Mouse (Mus musculus) limb, embryonic 13.5 days (tissue): ENCODE measurements around the gene Acat1. TPM values are rescaled to one million over a fixed set of nuclear protein-coding genes. Genes with fewer than 3 reads are reported as not detected.

ENCODE experiments used
- ATAC-seq: fragments of 200-750 bp; cut with Nextera tagmentation; 2 replicates; pipeline ENCODE4 v1.8.0; 2017; ENCODE audit warnings: low read depth, moderate number of reproducible peaks, moderate TSS enrichment; ENCODE audit not compliant: low FRiP score
- H3K27ac ChIP-seq: fragments of 300-500 bp; sonication (generic); 2 replicates; pipeline ENCODE4 v1.5.1; 2015; ENCODE audit warnings: inconsistent platforms, mild to moderate bottlenecking, moderate library complexity
- H3K27me3 ChIP-seq: fragments of 300-500 bp; sonication (generic); 2 replicates; pipeline ENCODE4 v1.6.1; 2015; ENCODE audit warnings: mild to moderate bottlenecking, inconsistent platforms
- H3K36me3 ChIP-seq: fragments of 300-500 bp; sonication (generic); 2 replicates; pipeline ENCODE4 v1.6.1; 2015; ENCODE audit warnings: inconsistent platforms, mild to moderate bottlenecking, moderate library complexity
- H3K4me1 ChIP-seq: fragments of 300-500 bp; sonication (generic); 2 replicates; pipeline ENCODE4 v1.6.1; 2015; ENCODE audit warnings: inconsistent platforms
- H3K4me2 ChIP-seq: fragments of 300-500 bp; sonication (generic); replicated peaks from 2 replicates; pipeline ENCODE4 v1.6.1; 2015; ENCODE audit warnings: inconsistent platforms, mild to moderate bottlenecking, moderate library complexity
- H3K4me3 ChIP-seq: fragments of 300-500 bp; sonication (generic); 2 replicates; pipeline ENCODE4 v1.5.1; 2015; ENCODE audit warnings: moderate library complexity, mild to moderate bottlenecking, inconsistent platforms
- H3K9ac ChIP-seq: fragments of 300-500 bp; sonication (generic); 2 replicates; pipeline ENCODE4 v1.6.1; 2015; ENCODE audit warnings: mild to moderate bottlenecking, inconsistent platforms
- H3K9me3 ChIP-seq: fragments of 300-500 bp; sonication (generic); 2 replicates; pipeline ENCODE4 v1.6.1; 2016; ENCODE audit warnings: inconsistent platforms
- WGBS: fragments of 180-500 bp; shearing (Covaris S2); methylation state at CpG from one replicate; pipeline ENCODE4 v1.1.7; 2015; 5-methylcytosine and 5-hydroxymethylcytosine counted together
- polyA plus RNA-seq: library from polyadenylated mRNA; unstranded; fragments of >200 nt; fragmentation: Nextera tagmentation; extraction: Ambion mirVana; gene quantifications from 2 replicates; pipeline ENCODE4 v1.2.1, GENCODE M21; 2015

Gene Acat1
- polyA plus RNA-seq, 1 experiment from 2014 or later, result 125 TPM

DNA sequence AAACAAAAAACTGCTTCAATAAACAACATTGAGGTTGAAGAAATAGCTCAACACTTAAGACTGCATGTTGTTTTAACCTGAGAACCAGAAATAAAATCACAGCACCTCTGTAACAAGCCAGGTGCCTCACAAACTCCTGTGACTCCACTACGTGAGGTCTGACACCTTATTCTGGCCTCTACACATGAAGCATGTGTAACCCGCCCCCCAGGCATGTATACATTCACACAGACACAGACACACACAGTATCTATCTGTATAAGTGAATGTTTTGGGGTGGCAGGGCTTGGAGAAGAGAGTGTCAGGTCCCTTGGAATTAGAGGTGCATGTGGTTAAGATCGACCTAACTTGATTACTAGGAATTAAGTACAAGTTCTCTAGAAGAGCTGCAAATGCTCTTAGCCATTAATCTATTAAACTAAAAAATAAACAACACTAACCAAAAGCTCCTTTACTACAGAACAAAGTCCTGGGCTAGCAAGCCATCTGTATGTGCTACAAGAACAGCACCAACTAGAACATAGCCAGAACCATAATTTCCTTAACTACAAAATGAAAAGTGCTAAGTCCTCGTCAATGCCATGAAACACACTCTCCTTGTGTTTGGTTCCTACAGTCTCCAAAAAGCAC lies 13.1 kb downstream of the Acat1 start:
- H3K4me2 ChIP-seq, result no peak overlapping the region
- H3K9me3 ChIP-seq, result no peaks in the 10 kb centered on the region
- peaks cover 34% of the 10 kb centered on the region for H3K36me3 ChIP-seq
- H3K4me3 ChIP-seq, result no peak overlapping the region
- no peaks in the 10 kb centered on the region for H3K27me3 ChIP-seq
- 92% methylated on average over 4 of the region's 4 CpGs for WGBS
- H3K4me1 ChIP-seq, result no peaks in the 10 kb centered on the region
- no peak overlapping the region for H3K9ac ChIP-seq
- ATAC-seq, result no peak
- H3K27ac ChIP-seq, result no peak overlapping the region

DNA sequence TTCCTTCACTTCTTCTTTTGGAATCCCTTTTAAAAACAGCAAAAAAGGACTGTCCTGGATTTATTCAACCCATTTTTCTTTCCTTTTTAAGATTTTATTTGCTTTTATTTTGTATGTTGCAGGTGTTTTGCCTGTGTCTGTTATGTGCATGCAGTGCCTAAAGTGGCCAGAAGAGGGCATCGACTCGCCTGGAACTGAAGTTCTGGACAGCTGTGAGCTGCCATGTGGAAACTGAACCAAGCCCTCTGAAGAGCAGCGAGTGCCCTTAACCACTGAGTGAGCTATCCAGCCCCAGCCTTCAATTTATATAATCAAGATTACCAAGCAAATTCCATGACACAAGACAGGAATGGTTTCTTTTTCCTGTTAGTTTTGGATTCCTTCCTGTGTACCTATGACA lies 15.4 kb downstream of the Acat1 start:
- ATAC-seq, result no peak
- WGBS, result 10% methylated on average over 3 of the region's 3 CpGs

DNA sequence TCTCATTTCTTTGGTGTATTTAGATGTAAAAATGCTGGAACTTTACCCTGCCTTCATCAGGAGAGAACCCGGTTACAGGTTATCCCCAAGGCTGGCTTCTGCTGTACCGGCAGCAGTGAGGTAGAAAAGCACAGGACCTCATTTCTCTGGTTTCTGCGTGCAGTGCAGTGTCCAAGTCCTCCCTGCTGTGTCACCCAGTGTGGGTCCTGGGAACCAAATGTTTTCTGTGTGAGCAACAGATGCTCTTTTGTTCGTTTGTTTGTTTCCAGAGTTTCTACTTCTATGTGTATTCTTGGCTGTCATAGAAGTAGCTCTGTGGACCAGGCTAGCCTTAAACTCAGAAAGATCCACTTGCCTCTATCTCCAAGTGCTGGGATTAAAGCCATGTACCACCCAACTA lies 28.3 kb downstream of the Acat1 start:
- Histone ChIP-seq H3K27me3 (no peaks in the 10 kb centered on the region), H3K9ac (no peak overlapping the region), H3K4me2 (no peak overlapping the region), H3K36me3 (peaks cover 82% of the 10 kb centered on the region), H3K4me1 (no peaks in the 10 kb centered on the region), H3K9me3 (no peaks in the 10 kb centered on the region), H3K4me3 (no peak overlapping the region), H3K27ac (no peak overlapping the region)
- WGBS, result 84% methylated on average over 4 of the region's 4 CpGs
- ATAC-seq, result no peak

More for the DNA sequence above, 15.4 kb downstream of the Acat1 start:
- Histone ChIP-seq H3K9me3 (no peaks in the 10 kb centered on the region), H3K4me1 (no peaks in the 10 kb centered on the region), H3K27ac (no peak overlapping the region), H3K9ac (no peak overlapping the region), H3K36me3 (peaks cover 54% of the 10 kb centered on the region), H3K4me3 (no peak overlapping the region), H3K4me2 (no peak overlapping the region), H3K27me3 (no peaks in the 10 kb centered on the region)

DNA sequence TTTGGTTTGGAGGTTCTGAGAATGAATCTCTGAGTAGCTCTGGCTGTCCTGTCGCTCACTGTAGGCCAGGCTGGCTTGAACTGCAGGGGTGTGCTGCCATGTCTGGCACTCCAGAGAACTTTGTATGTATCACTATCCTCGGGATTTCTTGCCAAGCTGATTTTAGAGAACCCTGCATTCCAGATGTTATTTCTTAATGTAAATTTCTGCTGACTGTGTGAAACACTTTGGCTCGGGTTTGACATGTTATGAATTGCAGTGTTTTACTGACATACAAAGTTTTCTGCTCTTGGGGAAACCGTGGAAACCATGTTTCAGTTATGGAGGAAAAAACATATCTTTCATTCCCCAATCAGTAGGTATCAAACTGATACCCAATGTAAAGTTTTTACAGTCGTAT lies 34.5 kb downstream of the Acat1 start:
- 85% methylated on average over 5 of the region's 5 CpGs for WGBS
- no peak overlapping the region for H3K4me2 ChIP-seq
- ATAC-seq, result no peak
- H3K27ac ChIP-seq, result no peak overlapping the region
- H3K36me3 ChIP-seq, result peaks cover 67% of the 10 kb centered on the region
- H3K9me3 ChIP-seq, result no peaks in the 10 kb centered on the region
- no peak overlapping the region for H3K4me3 ChIP-seq
- no peak overlapping the region for H3K9ac ChIP-seq
- H3K27me3 ChIP-seq, result no peaks in the 10 kb centered on the region
- H3K4me1 ChIP-seq, result no peaks in the 10 kb centered on the region

DNA sequence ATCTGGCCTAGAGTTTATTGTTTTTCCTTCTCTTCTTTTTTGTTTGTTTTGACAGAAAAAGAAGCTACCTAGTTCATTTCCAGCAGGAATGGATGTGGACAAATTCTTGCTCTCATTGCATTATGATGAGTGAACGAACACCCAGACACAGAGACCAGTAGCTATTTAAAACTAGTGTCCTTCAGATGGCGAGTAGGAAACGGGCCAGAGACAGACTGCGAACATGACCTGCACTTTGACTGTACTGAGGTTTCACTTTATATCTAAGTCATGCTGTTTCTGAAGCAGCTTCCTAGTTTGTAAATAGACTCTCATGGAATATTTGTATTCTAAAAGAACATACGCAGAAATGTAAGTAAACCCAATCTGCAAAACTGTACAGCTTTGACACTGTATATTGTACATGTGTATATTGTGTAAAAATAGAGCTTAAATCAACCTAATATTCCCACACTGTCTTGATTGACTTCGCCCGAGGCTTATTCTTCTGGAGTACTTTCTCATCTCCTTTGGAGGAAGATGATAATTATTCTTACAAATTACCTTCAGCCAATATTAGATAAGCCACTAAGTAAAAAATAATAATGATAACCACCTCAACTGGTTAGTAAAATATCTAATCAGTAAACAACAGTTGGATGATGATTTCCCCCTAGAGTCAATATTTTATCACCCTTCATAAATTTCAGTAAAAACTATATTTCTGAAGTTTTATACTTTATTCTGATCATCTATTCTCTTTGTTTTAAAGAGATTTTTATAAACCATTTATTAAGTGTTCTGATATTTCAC lies 37.5 kb downstream of the Acat1 start:
- H3K27ac ChIP-seq, result no peak overlapping the region
- peaks cover 67% of the 10 kb centered on the region for H3K36me3 ChIP-seq
- H3K9ac ChIP-seq, result no peak overlapping the region
- H3K4me1 ChIP-seq, result no peaks in the 10 kb centered on the region
- H3K27me3 ChIP-seq, result no peaks in the 10 kb centered on the region
- 94% methylated on average over 7 of the region's 7 CpGs for WGBS
- H3K4me2 ChIP-seq, result no peak overlapping the region
- no peak for ATAC-seq
- H3K9me3 ChIP-seq, result no peaks in the 10 kb centered on the region
- H3K4me3 ChIP-seq, result no peak overlapping the region

DNA sequence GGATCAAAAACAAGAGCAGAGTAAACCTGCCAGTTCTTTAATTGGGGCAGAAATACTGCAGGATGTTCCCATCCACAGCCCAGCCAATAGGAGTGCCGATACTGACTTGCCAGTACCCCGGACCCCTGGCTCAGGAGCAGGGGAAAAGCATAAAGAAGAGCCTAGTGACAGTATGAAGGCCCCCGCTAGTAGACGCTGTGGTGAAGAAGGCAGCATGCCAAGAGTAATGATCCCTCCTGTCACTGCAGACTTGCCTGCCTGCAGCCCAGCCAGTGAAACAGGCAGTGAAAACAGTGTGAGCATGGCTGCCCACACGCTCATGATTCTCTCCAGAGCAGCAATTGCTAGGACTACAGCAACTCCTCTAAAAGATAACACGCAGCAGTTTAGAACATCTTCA lies 39.5 kb downstream of the Acat1 start:
- Histone ChIP-seq H3K36me3 (peaks cover 68% of the 10 kb centered on the region), H3K4me3 (no peak overlapping the region), H3K9me3 (no peaks in the 10 kb centered on the region), H3K9ac (no peak overlapping the region), H3K27ac (no peak overlapping the region), H3K4me1 (no peaks in the 10 kb centered on the region), H3K4me2 (no peak overlapping the region), H3K27me3 (no peaks in the 10 kb centered on the region)
- 55% methylated on average over 6 of the region's 6 CpGs for WGBS
- no peak for ATAC-seq

DNA sequence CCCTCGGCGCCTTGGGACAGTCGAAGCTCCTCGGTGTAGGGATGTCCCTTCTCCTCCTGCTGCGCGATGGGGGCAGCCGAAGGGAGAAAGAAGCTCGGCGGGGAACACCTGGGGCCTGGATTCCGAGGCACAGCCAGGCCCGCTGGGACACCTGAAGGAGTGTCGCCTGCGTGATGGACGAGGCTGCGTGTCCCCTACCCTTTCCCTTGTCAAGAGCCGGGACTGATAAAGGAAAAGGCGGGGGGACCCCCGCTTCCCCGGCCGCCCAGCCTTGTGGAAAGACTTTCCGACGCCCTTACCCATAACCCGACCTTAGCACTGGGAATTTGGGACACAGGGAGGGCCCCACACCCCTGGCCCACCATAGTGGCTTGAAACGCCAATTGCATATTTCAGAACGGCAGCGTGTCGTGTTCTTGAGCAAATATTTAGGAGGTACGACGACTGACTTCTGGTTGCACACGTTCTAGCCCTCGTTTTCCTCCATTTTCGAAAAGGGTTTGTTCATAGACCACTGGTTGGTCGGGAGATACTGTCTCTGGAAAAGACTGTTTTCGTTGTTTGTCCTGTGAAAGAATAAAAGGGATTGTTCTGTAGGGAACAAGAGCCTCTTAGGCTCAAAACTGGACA lies 72.7 kb downstream of the Acat1 start:
- WGBS, result under 1% methylated on average over 32 of the region's 34 CpGs
- Histone ChIP-seq H3K27me3 (no peaks in the 10 kb centered on the region), H3K9ac (peak overlapping the region; percentile 93), H3K4me1 (peaks cover 28% of the 10 kb centered on the region), H3K27ac (peak overlapping the region; percentile 92), H3K9me3 (no peaks in the 10 kb centered on the region), H3K4me2 (peak overlapping the region; percentile 78), H3K36me3 (no peaks in the 10 kb centered on the region), H3K4me3 (peak overlapping the region; percentile 92)
- ATAC-seq, result no peak; the same call in 1 of the 2 replicates

DNA sequence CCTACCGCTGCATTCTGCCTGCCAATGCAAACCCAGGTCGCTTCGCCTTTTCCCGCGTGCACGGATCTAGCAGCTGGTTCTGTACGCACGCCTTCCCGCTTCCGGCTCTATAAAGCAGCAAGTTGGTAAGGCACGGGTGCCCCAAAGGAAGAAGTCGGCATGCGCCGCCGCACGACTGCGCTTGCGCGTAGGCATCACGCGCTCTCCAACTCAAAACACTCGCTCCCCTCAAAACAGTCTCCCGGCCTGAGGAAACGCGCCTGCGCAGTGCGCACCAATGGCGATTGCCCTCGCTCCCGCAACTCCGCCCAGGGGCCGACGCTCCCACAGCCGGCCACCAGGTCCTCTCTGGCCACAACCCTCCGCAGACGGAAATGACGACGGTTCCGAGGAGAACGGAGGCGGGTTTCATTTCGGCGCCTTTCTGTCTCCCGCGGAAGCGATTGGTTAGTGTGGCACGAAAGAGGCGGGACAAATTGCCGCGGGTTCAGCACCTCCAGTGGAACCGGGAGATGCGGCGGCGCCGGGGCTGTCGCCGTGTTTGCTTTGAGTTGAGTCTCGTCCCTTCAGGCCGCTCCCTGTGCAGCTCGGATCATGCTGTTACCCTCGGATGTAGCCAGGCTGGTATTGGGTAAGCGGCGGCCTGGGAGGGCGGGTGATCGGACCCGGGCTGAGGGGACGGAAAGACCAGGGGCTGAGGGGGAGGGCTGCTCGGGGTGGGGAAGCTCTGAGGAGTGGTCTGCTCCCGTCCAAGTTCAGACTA lies 73.4 kb downstream of the Acat1 start, which contains the start of the genes Atm and Npat:
Atm (minus strand) TSS at position 183 of the 763 bp plus-strand sequence.
Npat (plus strand) TSS at position 490 of the 763 bp plus-strand sequence.
- peak within 1 kb of the TSS; percentile 93 for H3K9ac ChIP-seq
- H3K4me1 ChIP-seq, result peaks cover 28% of the 10 kb centered on the region
- H3K9me3 ChIP-seq, result no peaks in the 10 kb centered on the region
- peak within 1 kb of the TSS; percentile 92 for H3K4me3 ChIP-seq
- H3K27me3 ChIP-seq, result no peaks in the 10 kb centered on the region
- peak within 1 kb of the TSS; percentile 92 for H3K27ac ChIP-seq
- peak within 1 kb of the TSS; percentile 90 for H3K4me2 ChIP-seq
- H3K36me3 ChIP-seq, result peaks cover 3% of the 10 kb centered on the region; the same call in 1 of the 2 replicates
- under 1% methylated on average over 69 of the region's 69 CpGs for WGBS
- ATAC-seq, result peak; percentile 100

DNA sequence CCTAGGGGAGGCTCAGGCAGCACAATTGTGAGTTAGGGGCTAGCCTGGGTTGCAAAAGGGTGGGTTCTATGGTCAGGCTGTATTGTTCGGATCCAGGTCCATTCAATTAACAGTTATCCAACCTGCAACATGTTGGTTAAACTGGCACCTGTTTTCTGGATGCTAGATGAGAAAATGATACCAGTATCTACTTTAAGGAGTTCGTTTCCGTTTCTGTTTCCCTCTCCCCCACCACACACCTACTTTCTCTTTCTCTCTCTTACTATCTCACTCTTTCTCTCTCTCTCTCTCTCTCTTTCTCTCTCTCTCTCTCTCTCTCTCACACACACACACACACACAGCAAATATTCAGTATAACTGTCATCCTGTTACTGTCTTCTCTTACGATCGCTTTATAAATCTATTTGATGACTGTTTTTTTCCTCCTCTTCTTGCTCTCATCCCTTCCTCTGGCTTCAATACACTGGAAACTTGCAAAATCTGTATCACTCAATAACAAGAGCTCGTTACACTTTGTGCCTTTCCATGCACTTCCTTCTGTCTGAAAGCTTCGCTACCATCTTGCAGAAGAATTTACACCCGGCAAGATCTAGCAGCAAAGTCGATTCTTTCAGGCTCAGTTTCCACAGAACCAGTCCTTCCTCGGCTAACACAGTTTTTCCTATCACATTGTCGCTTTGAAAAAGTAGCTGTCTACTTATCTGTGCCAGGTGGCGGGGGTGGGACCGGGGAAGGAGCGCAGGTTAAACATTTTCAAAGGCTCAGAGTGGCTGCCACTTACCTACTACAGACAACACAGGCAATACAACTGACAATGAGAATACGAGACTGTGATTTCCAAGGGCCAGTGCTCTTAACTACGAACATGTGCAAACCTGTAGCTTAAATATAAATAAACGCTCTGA lies 74.5 kb downstream of the Acat1 start:
- peaks cover 12% of the 10 kb centered on the region for H3K36me3 ChIP-seq
- H3K9me3 ChIP-seq, result no peaks in the 10 kb centered on the region
- H3K9ac ChIP-seq, result peak overlapping the region; percentile 77
- WGBS, result 14% methylated on average over 17 of the region's 17 CpGs
- peak overlapping the region; percentile 90 for H3K4me2 ChIP-seq
- no peaks in the 10 kb centered on the region for H3K27me3 ChIP-seq
- ATAC-seq, result no peak
- peak overlapping the region; percentile 92 for H3K4me3 ChIP-seq
- peak overlapping the region; percentile 79 for H3K27ac ChIP-seq
- peaks cover 28% of the 10 kb centered on the region for H3K4me1 ChIP-seq
